Mouse (Mus musculus) thymus, postnatal 14 days (tissue): ENCODE results near the gene Alkbh3.

ENCODE experiments used
- DNase-seq: peaks from one replicate; pipeline ENCODE4 v3.0.0; 2021

Alkbh3 gene

DNA sequence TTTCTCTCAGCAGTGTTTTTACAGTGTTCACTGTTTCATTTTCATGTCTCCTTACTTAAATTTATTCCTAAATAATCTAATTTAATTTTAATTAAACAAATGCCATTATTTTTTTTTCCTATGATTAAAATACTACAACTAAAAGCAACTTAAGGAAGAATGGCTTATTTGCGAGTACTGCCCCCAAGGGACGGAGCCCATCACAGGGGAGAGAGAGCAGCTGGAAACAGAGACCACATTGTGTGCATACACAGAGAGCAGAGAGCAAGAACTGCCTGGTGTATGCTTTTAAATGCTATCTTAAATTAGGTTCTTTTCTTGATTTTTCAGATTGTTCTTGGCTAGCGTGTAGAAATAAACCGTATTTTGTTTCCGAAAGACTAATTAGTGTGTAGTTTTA lies 63.6 kb downstream of the Alkbh3 start:
- DNase-seq = no peak

DNA sequence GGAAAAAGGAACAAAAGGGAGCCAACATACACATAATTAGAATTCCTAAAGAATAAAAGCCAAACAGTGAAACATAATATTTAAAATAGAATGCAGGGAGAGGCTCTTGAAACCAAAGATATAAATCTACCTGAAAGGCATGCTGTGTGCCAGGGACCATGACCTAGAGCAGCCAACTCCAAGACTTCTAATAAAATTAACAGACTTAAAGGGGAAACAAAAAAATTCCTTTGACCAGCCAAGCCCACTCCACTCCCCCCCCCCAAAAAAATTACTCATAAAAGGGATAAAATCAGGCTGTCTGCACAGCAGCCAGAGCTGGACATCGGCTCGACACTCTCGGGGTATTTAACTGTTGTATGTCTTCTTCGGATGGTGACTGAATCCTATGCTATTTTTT lies 65.8 kb downstream of the Alkbh3 start:
- DNase-seq = no peak

DNA sequence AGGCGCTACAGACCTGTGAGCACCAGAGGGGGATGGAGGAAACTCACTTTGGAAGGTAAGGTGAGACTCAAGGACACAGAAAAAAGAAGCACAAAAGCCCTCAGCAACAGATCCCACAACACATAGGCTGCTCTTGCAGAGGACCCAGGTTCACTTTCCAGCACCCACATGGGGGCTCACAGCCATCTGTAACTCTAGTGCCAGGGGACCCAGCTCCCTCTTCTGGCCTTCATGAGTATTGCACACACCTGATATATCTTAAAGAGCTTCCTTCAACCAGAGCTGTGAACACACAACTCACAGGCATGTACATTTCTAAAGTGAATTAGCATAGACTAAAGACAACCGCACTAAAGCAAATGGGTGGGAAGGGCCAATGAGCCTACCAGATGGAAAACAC lies 66.5 kb downstream of the Alkbh3 start:
- peak; percentile 17 for DNase-seq

DNA sequence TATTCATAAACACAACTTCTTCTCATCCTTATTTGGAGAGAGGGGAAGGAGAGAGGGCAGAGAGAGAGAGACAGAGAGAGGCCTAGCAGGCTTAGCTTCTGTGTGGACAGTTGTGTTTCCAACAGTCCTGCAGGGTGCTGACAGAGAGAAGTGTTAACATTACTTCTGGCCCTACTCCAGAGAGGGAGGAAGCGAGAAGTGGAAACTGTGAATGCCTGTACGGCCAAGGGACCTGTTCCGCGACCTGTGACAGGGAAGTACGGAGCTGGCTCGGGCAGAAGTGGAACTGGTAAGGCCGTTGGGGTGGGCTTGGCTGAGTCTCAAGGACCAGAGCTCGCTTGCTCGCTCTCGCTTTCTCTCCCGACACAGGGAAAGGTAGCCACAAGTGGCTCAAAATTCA lies 68.9 kb downstream of the Alkbh3 start:
- DNase-seq = no peak

DNA sequence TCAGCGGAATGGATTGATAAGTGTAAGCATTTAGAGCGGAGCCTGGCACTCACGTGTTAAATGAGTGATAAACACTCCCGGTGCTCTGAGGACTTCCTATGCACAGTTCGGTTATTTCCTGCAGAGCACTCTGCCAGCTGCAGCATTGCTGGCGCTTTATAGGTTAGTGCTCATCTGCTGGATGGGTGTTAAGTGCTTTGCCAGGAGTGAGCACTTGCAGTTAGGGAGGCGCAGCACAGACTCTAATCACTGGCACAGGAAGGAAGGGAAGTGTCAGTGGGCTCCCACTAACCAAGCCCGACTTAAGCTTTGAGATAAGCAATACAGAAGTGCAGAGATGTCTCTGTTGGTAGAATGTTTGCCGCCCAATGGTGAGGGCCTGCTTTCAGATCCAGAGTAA lies 72.1 kb downstream of the Alkbh3 start:
- DNase-seq = no peak
